ENCODE assay signal across 7 mouse cellular contexts in genomic region chr4:47010400-47011231, GRCm38 (mm10).
DNase-seq lines count a peak whose midpoint lies in the region.

No protein-coding gene starts in this region.

- peak; percentile 93 for DNase-seq in A20 (ENCODE audit: low read depth, low spot score)
- peak; percentile 21 to 59 for DNase-seq in CD8-positive naive resting alpha-beta T cell, adult 2 months (ENCODE audit: low read depth in 2 of 2, low spot score in 2 of 2)
- peak; percentile 29 to 54 for DNase-seq in frontal cortex, postnatal 14 days (ENCODE audit: low spot score in 2 of 2)
- peak; percentile 57 for DNase-seq in kidney, postnatal 14 days
- DNase-seq in lung, postnatal 10 days = peak; percentile 50
- peak; percentile 85 to 88 for DNase-seq in spleen, postnatal 36 days (ENCODE audit: low spot score in 2 of 2)
- no peak for DNase-seq in cerebellum, adult 11-12 months
